Mouse (Mus musculus) CH12.LX (cell line): Measurements from ENCODE around the gene Fam102b. TPM values are rescaled to one million over a fixed set of nuclear protein-coding genes. Genes with fewer than 3 reads are reported as not detected.

ENCODE experiments used
- DNase-seq: peaks from one replicate; pipeline ENCODE4 v3.0.0-alpha.2; 2013; ENCODE audit errors: extremely low read depth
- H3K27ac ChIP-seq: 2 replicates; pipeline ENCODE4 v1.5.1; 2012; ENCODE audit warnings: low read depth, mild to moderate bottlenecking, control low read depth, moderate library complexity; ENCODE audit not compliant: insufficient read depth
- H3K27me3 ChIP-seq: replicated peaks from 2 replicates; pipeline ENCODE3; 2012; ENCODE audit warnings: inconsistent platforms
- H3K36me3 ChIP-seq, 2 experiments: replicated peaks in 1 of 2; 2 replicates each; pipeline versions ENCODE3 to v1.6.1; 2012; ENCODE audit warnings: inconsistent platforms in 1 of 2, low read length in 1 of 2, mild to moderate bottlenecking in 1 of 2, mixed read lengths in 1 of 2, moderate library complexity in 1 of 2; ENCODE audit not compliant: control insufficient read depth in 1 of 2, insufficient read depth in 1 of 2
- H3K4me1 ChIP-seq, 2 experiments: 2 replicates each; pipeline ENCODE4 v1.6.1; 2012; ENCODE audit warnings: inconsistent platforms in 1 of 2, moderate library complexity in 1 of 2; ENCODE audit not compliant: insufficient read depth in 2 of 2, control insufficient read depth in 1 of 2
- H3K4me2 ChIP-seq: 2 replicates; pipeline ENCODE4 v1.6.1; 2012; ENCODE audit warnings: low read depth, mild to moderate bottlenecking, control low read depth; ENCODE audit not compliant: poor library complexity, insufficient read depth, severe bottlenecking
- H3K4me3 ChIP-seq, 3 experiments: fragments of 150-350 bp in 1 of 3; sonication (generic) in 1 of 3; replicated peaks in 1 of 3; 2 replicates each; pipeline versions ENCODE3 to v1.5.1; 2011 to 2012; ENCODE audit warnings: low read depth in 2 of 3, low read length in 2 of 3, mild to moderate bottlenecking in 2 of 3, moderate library complexity in 2 of 3, control low read depth in 1 of 3, improper control_type of control experiment in 1 of 3, inconsistent platforms in 1 of 3, mixed read lengths in 1 of 3; ENCODE audit not compliant: poor library complexity in 1 of 3
- H3K79me2 ChIP-seq: replicated peaks from 2 replicates; pipeline ENCODE4 v1.6.1; 2012; ENCODE audit warnings: mild to moderate bottlenecking, moderate library complexity; ENCODE audit not compliant: control insufficient read depth, poor library complexity, insufficient read depth, severe bottlenecking; ENCODE audit errors: extremely low read depth
- H3K9ac ChIP-seq: 2 replicates; pipeline ENCODE4 v1.6.1; 2012; ENCODE audit warnings: low read depth, mild to moderate bottlenecking, control low read depth, moderate library complexity; ENCODE audit not compliant: insufficient read depth
- H3K9me3 ChIP-seq: replicated peaks from 2 replicates; pipeline ENCODE3; 2012; ENCODE audit warnings: low read length, inconsistent platforms, mixed read lengths
- BHLHE40 ChIP-seq: IDR thresholded peaks from 2 replicates; pipeline ENCODE4 v1.6.1; 2011; ENCODE audit warnings: mild to moderate bottlenecking, low read depth, low read length, improper control_type of control experiment
- CHD1 ChIP-seq: IDR thresholded peaks from 2 replicates; pipeline ENCODE4 v1.6.1; 2012; ENCODE audit warnings: low read depth, low read length, improper control_type of control experiment, inconsistent platforms
- CHD2 ChIP-seq: IDR thresholded peaks from 2 replicates; pipeline ENCODE4 v1.6.1; 2011; ENCODE audit warnings: low read length, improper control_type of control experiment
- E2F4 ChIP-seq: IDR thresholded peaks from 2 replicates; pipeline ENCODE4 v1.6.1; 2011; ENCODE audit warnings: low read depth, low read length, improper control_type of control experiment; ENCODE audit not compliant: insufficient replicate concordance
- HCFC1 ChIP-seq: IDR thresholded peaks from 2 replicates; pipeline ENCODE4 v1.6.1; 2012; ENCODE audit warnings: low read depth, mild to moderate bottlenecking, inconsistent platforms, low read length, improper control_type of control experiment
- JUN ChIP-seq: IDR thresholded peaks from 2 replicates; pipeline ENCODE4 v1.6.1; 2011; ENCODE audit warnings: low read depth, mild to moderate bottlenecking, low read length, improper control_type of control experiment, moderate library complexity; ENCODE audit not compliant: insufficient read depth
- JUND ChIP-seq: conservative IDR thresholded peaks from 2 replicates; pipeline ENCODE4 v1.6.1; 2011; ENCODE audit warnings: low read depth, low read length, improper control_type of control experiment
- MAFK ChIP-seq: IDR thresholded peaks from 2 replicates; pipeline ENCODE4 v1.6.1; 2011; ENCODE audit warnings: low read length, improper control_type of control experiment; ENCODE audit not compliant: insufficient replicate concordance
- MEF2A ChIP-seq: IDR thresholded peaks from 2 replicates; pipeline ENCODE4 v1.6.1; 2014; ENCODE audit warnings: low read depth, mild to moderate bottlenecking, inconsistent platforms, low read length, improper control_type of control experiment, borderline replicate concordance
- NRF1 ChIP-seq: IDR thresholded peaks from 2 replicates; pipeline ENCODE4 v1.6.1; 2014; ENCODE audit warnings: low read depth, mild to moderate bottlenecking, inconsistent platforms, low read length, improper control_type of control experiment, moderate library complexity
- POLR2A ChIP-seq: IDR thresholded peaks from 2 replicates; pipeline ENCODE4 v1.6.1; 2011; ENCODE audit warnings: low read depth, mild to moderate bottlenecking, improper control_type of control experiment, low read length
- POLR2AphosphoS2 ChIP-seq: IDR thresholded peaks from 2 replicates; pipeline ENCODE4 v1.6.1; 2011; ENCODE audit warnings: low read depth, low read length, improper control_type of control experiment
- RAD21 ChIP-seq: IDR thresholded peaks from 2 replicates; pipeline ENCODE4 v1.6.1; 2011; ENCODE audit warnings: low read depth, mild to moderate bottlenecking, low read length, improper control_type of control experiment, moderate library complexity
- RCOR1 ChIP-seq: conservative IDR thresholded peaks from 2 replicates; pipeline ENCODE4 v1.6.1; 2012; ENCODE audit warnings: low read depth, mild to moderate bottlenecking, inconsistent platforms, low read length, improper control_type of control experiment
- SIN3A ChIP-seq: IDR thresholded peaks from 2 replicates; pipeline ENCODE4 v1.6.1; 2012; ENCODE audit warnings: low read length, improper control_type of control experiment, inconsistent platforms
- SMC3 ChIP-seq: IDR thresholded peaks from 2 replicates; pipeline ENCODE4 v1.6.1; 2011; ENCODE audit warnings: low read depth, low read length, improper control_type of control experiment
- TBP ChIP-seq: conservative IDR thresholded peaks from 2 replicates; pipeline ENCODE4 v1.6.1; 2011; ENCODE audit warnings: low read depth, low read length, improper control_type of control experiment
- TCF12 ChIP-seq: IDR thresholded peaks from 2 replicates; pipeline ENCODE4 v1.6.1; 2014; ENCODE audit warnings: low read depth, mild to moderate bottlenecking, inconsistent platforms, low read length, improper control_type of control experiment
- UBTF ChIP-seq: IDR thresholded peaks from 2 replicates; pipeline ENCODE4 v1.6.1; 2012; ENCODE audit warnings: low read depth, mild to moderate bottlenecking, inconsistent platforms, low read length, improper control_type of control experiment, moderate library complexity
- USF1 ChIP-seq: IDR thresholded peaks from 2 replicates; pipeline ENCODE4 v1.6.1; 2014; ENCODE audit warnings: low read depth, mild to moderate bottlenecking, inconsistent platforms, low read length, improper control_type of control experiment
- ZC3H11A ChIP-seq: IDR thresholded peaks from 2 replicates; pipeline ENCODE4 v1.6.1; 2012; ENCODE audit warnings: low read depth, mild to moderate bottlenecking, inconsistent platforms, low read length, improper control_type of control experiment
- ZKSCAN1 ChIP-seq: IDR thresholded peaks from 2 replicates; pipeline ENCODE4 v1.6.1; 2012; ENCODE audit warnings: low read depth, inconsistent platforms, low read length, improper control_type of control experiment, borderline replicate concordance
- ZMIZ1 ChIP-seq: IDR thresholded peaks from 2 replicates; pipeline ENCODE4 v1.6.1; 2012; ENCODE audit warnings: low read depth, mild to moderate bottlenecking, inconsistent platforms, low read length, improper control_type of control experiment
- ZNF384 ChIP-seq: IDR thresholded peaks from 2 replicates; pipeline ENCODE4 v1.6.1; 2012; ENCODE audit warnings: low read depth, low read length, improper control_type of control experiment, inconsistent platforms
- dilution Hi-C: fragments of 300-500 bp; cut with MboI; formaldehyde crosslinking; loops from 2 replicates; pipeline ENCODE4 v1.14.3; 2020; ENCODE audit warnings: low sequenced_read_pairs; ENCODE audit not compliant: extremely low pct_unique_long_range_greater_than_20kb, extremely low pct_ligation_motif_present
- in situ Hi-C: fragments of 300-500 bp; cut with MboI; formaldehyde crosslinking; loops from 3 replicates; pipeline ENCODE4 v1.14.3; 2019; ENCODE audit warnings: low sequenced_read_pairs, low pct_ligation_motif_present, low pct_unique_long_range_greater_than_20kb, mixed read lengths
- polyA plus RNA-seq: library from polyadenylated mRNA; unstranded; fragments of >175 nt; gene quantifications from 2 replicates; pipeline ENCODE4 v1.2.1, GENCODE M21; 2012; ENCODE audit warnings: low read depth; ENCODE audit not compliant: insufficient read length
- total RNA-seq, 2 experiments: library from RNA; depleted of rRNA; stranded (reverse); fragments of 300-350 nt in 1 of 2; fragments of >200 nt in 1 of 2; gene quantifications; 2 replicates each; pipeline ENCODE4 v1.2.3; 2012 to 2014

Fam102b gene
- total and polyA plus RNA-seq, 3 experiments = 2.8 to 6.2 (median 4.3) TPM

DNA sequence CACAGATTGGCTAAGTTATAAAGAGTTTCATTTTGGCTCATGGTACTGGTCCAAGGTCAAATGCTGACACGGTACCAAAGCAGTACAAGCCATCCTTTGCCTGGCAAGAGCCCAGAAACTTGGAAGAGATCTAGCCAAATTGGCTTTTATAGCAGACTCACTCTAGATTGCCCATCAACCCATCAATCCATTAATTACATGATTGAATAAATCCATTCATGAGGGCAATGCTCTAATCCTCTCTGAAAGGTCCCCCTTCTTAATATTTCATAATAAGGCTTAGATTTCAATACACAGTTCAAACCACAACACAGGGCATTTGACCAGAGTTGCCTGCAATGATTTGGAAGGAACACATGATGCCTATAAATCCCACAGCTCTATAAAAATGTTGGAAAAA is 7.0 kb upstream of the Fam102b start:
- H3K27ac ChIP-seq = no peak overlapping the region
- peaks cover 0 to 2% of the 10 kb centered on the region in 2 experiments; a peak in 1 of 4 replicates for H3K4me1 ChIP-seq
- peaks cover 5% of the 10 kb centered on the region for H3K9me3 ChIP-seq
- H3K4me3 ChIP-seq = no peak overlapping the region
- no peaks in the 10 kb centered on the region for H3K27me3 ChIP-seq
- H3K79me2 ChIP-seq = no peaks in the 10 kb centered on the region
- DNase-seq = no peak
- in situ Hi-C loops = no loop called here
- TF ChIP-seq JUND (no peak), RAD21 (no peak), MAFK (no peak), ZNF384 (no peak), RCOR1 (no peak), ZC3H11A (no peak), ZKSCAN1 (no peak), TBP (no peak), HCFC1 (no peak), ZMIZ1 (no peak), BHLHE40 (no peak), POLR2AphosphoS2 (no peak), CHD2 (no peak), NRF1 (no peak), MEF2A (no peak), JUN (no peak), TCF12 (no peak), SIN3A (no peak)
- no peak overlapping the region for H3K9ac ChIP-seq
- no peaks in the 10 kb centered on the region for H3K36me3 ChIP-seq
- dilution Hi-C loops = no loop called here
- H3K4me2 ChIP-seq = no peak overlapping the region

DNA sequence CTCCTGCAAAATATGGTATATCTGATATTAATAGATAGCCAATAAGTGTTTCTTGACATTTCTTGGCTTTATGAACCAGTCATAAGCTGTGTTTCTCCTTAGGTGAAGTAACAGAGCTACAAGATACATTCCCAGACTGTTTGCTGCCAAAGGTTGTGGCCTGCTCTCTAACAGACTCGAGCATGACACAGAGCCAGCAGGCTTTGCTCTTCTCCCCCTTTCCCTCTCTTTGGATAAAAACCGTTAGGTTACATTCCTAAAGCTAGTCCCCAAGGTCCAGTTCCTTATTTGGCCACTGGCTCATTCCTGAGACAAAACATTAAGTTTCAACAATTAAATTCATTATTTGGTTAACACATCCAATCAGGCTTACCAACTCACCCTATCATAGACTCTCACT is 4.9 kb upstream of the Fam102b start:
- H3K36me3 ChIP-seq = no peaks in the 10 kb centered on the region
- peaks cover 0 to 8% of the 10 kb centered on the region in 2 experiments; a peak in 2 of 4 replicates for H3K4me1 ChIP-seq
- no peak for DNase-seq
- no peaks in the 10 kb centered on the region for H3K79me2 ChIP-seq
- no peak for TF ChIP-seq CHD1
- no peak for TF ChIP-seq E2F4
- no peak for TF ChIP-seq RAD21
- no peak for TF ChIP-seq SMC3
- TF ChIP-seq ZNF384 = no peak
- TF ChIP-seq USF1 = no peak
- no peak for TF ChIP-seq MEF2A
- TF ChIP-seq ZKSCAN1 = no peak
- TF ChIP-seq POLR2A = no peak
- TF ChIP-seq UBTF = no peak
- no peak for TF ChIP-seq RCOR1
- H3K4me3 ChIP-seq = no peak overlapping the region
- H3K4me2 ChIP-seq = no peak overlapping the region
- H3K27ac ChIP-seq = no peak overlapping the region
- dilution Hi-C loops (no loop called here), in situ Hi-C loops (no loop called here)
- H3K9ac ChIP-seq = no peak overlapping the region
- no peaks in the 10 kb centered on the region for H3K27me3 ChIP-seq
- H3K9me3 ChIP-seq = peaks cover 5% of the 10 kb centered on the region
